Mouse (Mus musculus) sigmoid colon, adult 10 weeks (tissue): ENCODE data around the gene Dgcr8. TPM values are rescaled to one million over a fixed set of nuclear protein-coding genes. Genes with fewer than 3 reads are reported as not detected.

ENCODE experiments used
- polyA plus RNA-seq: library from polyadenylated mRNA; stranded (reverse); fragments of 350-450 nt; fragmentation: Illumina TruSeq; extraction: RNeasy Lipid Tissue Mini Kit (QIAGEN cat#74804); gene quantifications from one replicate; pipeline ENCODE4 v1.2.3, GENCODE M21; 2014; ENCODE audit warnings: low read depth, low replicate concordance

Dgcr8 gene
- polyA plus RNA-seq = 32.4 TPM

GRCm38 (mm10) chr16:18289067-18289588 lies at the start of gene Dgcr8:
Gene Dgcr8 (minus strand): TSS chr16:18289246.

GRCm38 (mm10) chr16:18258221-18258620 lies 30.8 kb downstream of the Dgcr8 start, which contains the start of gene Gm49776:
Gene Gm49776 (minus strand): TSS chr16:18258321.

GRCm38 (mm10) chr16:18248433-18249363 lies 40.3 kb downstream of the Dgcr8 start, which contains the start of the genes Trmt2a and Ranbp1:
Gene Trmt2a (plus strand): TSS chr16:18248679.
Gene Ranbp1 (minus strand): TSS chr16:18248732.

GRCm38 (mm10) chr16:18234671-18235388 lies 54.2 kb downstream of the Dgcr8 start, which contains the start of gene Zdhhc8:
Gene Zdhhc8 (minus strand): TSS chr16:18235136.

GRCm38 (mm10) chr16:18217579-18217978 lies 71.5 kb downstream of the Dgcr8 start, which contains the start of gene Ccdc188:
Gene Ccdc188 (plus strand): TSS chr16:18217879.

Other genes with a start within 250 kb of the Dgcr8 start
- gene Dgcr6, start 236.4 kb downstream of the Dgcr8 start, polyA plus RNA-seq = 2.8 TPM
- gene Prodh, start 199.0 kb downstream of the Dgcr8 start, polyA plus RNA-seq = 0.28 TPM
- not detected for gene Rtn4r, start 161.6 kb downstream of the Dgcr8 start, polyA plus RNA-seq
- not detected for gene Ccdc188, start 71.4 kb downstream of the Dgcr8 start, polyA plus RNA-seq
- not detected for gene Zdhhc8, start 54.1 kb downstream of the Dgcr8 start, polyA plus RNA-seq
- 20.5 TPM for gene Trmt2a, start 40.6 kb downstream of the Dgcr8 start, polyA plus RNA-seq
- gene Ranbp1, start 40.5 kb downstream of the Dgcr8 start, polyA plus RNA-seq = 91.6 TPM
- gene Gm49776, start 30.9 kb downstream of the Dgcr8 start, polyA plus RNA-seq = not detected
- 11.3 TPM for gene Tango2, start 58.9 kb upstream of the Dgcr8 start, polyA plus RNA-seq
- 0.28 TPM for gene Arvcf, start 58.9 kb upstream of the Dgcr8 start, polyA plus RNA-seq
- gene Txnrd2, start 137.1 kb upstream of the Dgcr8 start, polyA plus RNA-seq = 0.88 TPM
- 6.7 TPM for gene Comt, start 137.6 kb upstream of the Dgcr8 start, polyA plus RNA-seq
- gene Gnb1l, start 209.5 kb upstream of the Dgcr8 start, polyA plus RNA-seq = not detected
- gene Rtl10, start 209.7 kb upstream of the Dgcr8 start, polyA plus RNA-seq = not detected